Mouse (Mus musculus): Measurements from ENCODE around the gene Gm42669. TPM values are rescaled to one million over a fixed set of nuclear protein-coding genes. Genes with fewer than 3 reads are reported as not detected.

Gm42669 gene
- polyA plus RNA-seq, 1 experiment, result 0.04 TPM

GRCm38 (mm10) chr5:107597301-107598077, 90.1 kb downstream of the Gm42669 start, which contains the start of the genes Rpap2 and Glmn:
Gene Rpap2 (plus strand): TSS chr5:107597373.
Gene Glmn (minus strand): TSS chr5:107597888.
- no peaks in the 10 kb centered on the region for H3K27me3 ChIP-seq (ENCODE audit: control insufficient read depth, insufficient read depth, insufficient read length)
- TF ChIP-seq CEBPB (IDR thresholded peaks at IDR 0.05; ENCODE audit: low read depth), result no peak
- no peak for TF ChIP-seq MYOG (IDR thresholded peaks at IDR 0.05; ENCODE audit: control insufficient read depth, extremely low read depth, insufficient read length)
- TF ChIP-seq MAX (IDR thresholded peaks at IDR 0.05), result no peak
- TF ChIP-seq CTCF (IDR thresholded peaks at IDR 0.05; ENCODE audit: control insufficient read depth, insufficient read depth, insufficient read length), result no peak
- TF ChIP-seq MYOD1 (IDR thresholded peaks at IDR 0.05; ENCODE audit: control insufficient read depth, insufficient read length, low read depth), result no peak
- no peak for TF ChIP-seq FOSL1 (IDR thresholded peaks at IDR 0.05; ENCODE audit: insufficient read depth, low read length, poor library complexity, severe bottlenecking)
- TF ChIP-seq USF1 (IDR thresholded peaks at IDR 0.05; ENCODE audit: low read depth), result no peak
- no peaks in the 10 kb centered on the region for H3K79me3 ChIP-seq (ENCODE audit: low read depth)
- peak within 1 kb of the TSS; percentile 71 for H3ac ChIP-seq (ENCODE audit: control insufficient read depth, insufficient read length, low read depth)
- peaks cover 20% of the 10 kb centered on the region for H3K79me2 ChIP-seq (ENCODE audit: control insufficient read depth, insufficient read depth)
- peaks cover 12% of the 10 kb centered on the region for H3K36me3 ChIP-seq (ENCODE audit: control insufficient read depth, insufficient read depth)
- H3K4me3 ChIP-seq (ENCODE audit: insufficient read depth, poor library complexity, severe bottlenecking), result peak within 1 kb of the TSS; percentile 57

GRCm38 (mm10) chr5:107598380-107598779, 91.0 kb downstream of the Gm42669 start:
- TF ChIP-seq CTCF (IDR thresholded peaks at IDR 0.05; ENCODE audit: control insufficient read depth, insufficient read depth, insufficient read length) (no peak), CEBPB (IDR thresholded peaks at IDR 0.05; ENCODE audit: low read depth) (no peak), MAX (IDR thresholded peaks at IDR 0.05) (no peak), FOSL1 (IDR thresholded peaks at IDR 0.05; ENCODE audit: insufficient read depth, low read length, poor library complexity, severe bottlenecking) (no peak), USF1 (IDR thresholded peaks at IDR 0.05; ENCODE audit: low read depth) (no peak), MYOD1 (IDR thresholded peaks at IDR 0.05; ENCODE audit: control insufficient read depth, insufficient read length, low read depth) (no peak), MYOG (IDR thresholded peaks at IDR 0.05; ENCODE audit: control insufficient read depth, extremely low read depth, insufficient read length) (no peak)
- H3K79me3 ChIP-seq (ENCODE audit: low read depth), result no peaks in the 10 kb centered on the region
- peaks cover 20% of the 10 kb centered on the region for H3K79me2 ChIP-seq (ENCODE audit: control insufficient read depth, insufficient read depth)
- no peak overlapping the region for H3ac ChIP-seq (ENCODE audit: control insufficient read depth, insufficient read length, low read depth)
- no peaks in the 10 kb centered on the region for H3K27me3 ChIP-seq (ENCODE audit: control insufficient read depth, insufficient read depth, insufficient read length)
- peaks cover 21% of the 10 kb centered on the region for H3K36me3 ChIP-seq (ENCODE audit: control insufficient read depth, insufficient read depth)
- H3K4me3 ChIP-seq (ENCODE audit: insufficient read depth, poor library complexity, severe bottlenecking), result peak overlapping the region; percentile 57

- Histone ChIP-seq H3ac (ENCODE audit: control insufficient read depth, insufficient read length, low read depth) (no peak overlapping the region), H3K36me3 (ENCODE audit: control insufficient read depth, insufficient read depth) (peaks cover 19% of the 10 kb centered on the region), H3K79me2 (ENCODE audit: control insufficient read depth, insufficient read depth) (no peaks in the 10 kb centered on the region), H3K4me3 (ENCODE audit: insufficient read depth, poor library complexity, severe bottlenecking) (no peak overlapping the region), H3K27me3 (ENCODE audit: control insufficient read depth, insufficient read depth, insufficient read length) (no peaks in the 10 kb centered on the region), H3K79me3 (ENCODE audit: low read depth) (no peaks in the 10 kb centered on the region)
- no peak for TF ChIP-seq MAX (IDR thresholded peaks at IDR 0.05)
- TF ChIP-seq USF1 (IDR thresholded peaks at IDR 0.05; ENCODE audit: low read depth), result no peak
- TF ChIP-seq FOSL1 (IDR thresholded peaks at IDR 0.05; ENCODE audit: insufficient read depth, low read length, poor library complexity, severe bottlenecking), result no peak
- no peak for TF ChIP-seq CEBPB (IDR thresholded peaks at IDR 0.05; ENCODE audit: low read depth)
- peak; percentile 51 for TF ChIP-seq CTCF (IDR thresholded peaks at IDR 0.05; ENCODE audit: control insufficient read depth, insufficient read depth, insufficient read length)
- no peak for TF ChIP-seq MYOD1 (IDR thresholded peaks at IDR 0.05; ENCODE audit: control insufficient read depth, insufficient read length, low read depth)
Observed at GRCm38 (mm10) chr5:107611224-107611623, 103.8 kb downstream of the Gm42669 start.

GRCm38 (mm10) chr5:107617986-107618385, 110.6 kb downstream of the Gm42669 start:
- peaks cover 30% of the 10 kb centered on the region for H3K36me3 ChIP-seq (ENCODE audit: control insufficient read depth, insufficient read depth)
- TF ChIP-seq MYOD1 (IDR thresholded peaks at IDR 0.05; ENCODE audit: control insufficient read depth, insufficient read length, low read depth), result no peak
- TF ChIP-seq CTCF (IDR thresholded peaks at IDR 0.05; ENCODE audit: control insufficient read depth, insufficient read depth, insufficient read length), result no peak
- TF ChIP-seq MAX (IDR thresholded peaks at IDR 0.05), result no peak
- no peak for TF ChIP-seq FOSL1 (IDR thresholded peaks at IDR 0.05; ENCODE audit: insufficient read depth, low read length, poor library complexity, severe bottlenecking)
- no peak for TF ChIP-seq CEBPB (IDR thresholded peaks at IDR 0.05; ENCODE audit: low read depth)
- TF ChIP-seq MYOG (IDR thresholded peaks at IDR 0.05; ENCODE audit: control insufficient read depth, extremely low read depth, insufficient read length), result no peak
- no peak for TF ChIP-seq USF1 (IDR thresholded peaks at IDR 0.05; ENCODE audit: low read depth)
- no peaks in the 10 kb centered on the region for H3K27me3 ChIP-seq (ENCODE audit: control insufficient read depth, insufficient read depth, insufficient read length)
- no peaks in the 10 kb centered on the region for H3K79me3 ChIP-seq (ENCODE audit: low read depth)
- H3ac ChIP-seq (ENCODE audit: control insufficient read depth, insufficient read length, low read depth), result no peak overlapping the region
- no peaks in the 10 kb centered on the region for H3K79me2 ChIP-seq (ENCODE audit: control insufficient read depth, insufficient read depth)
- no peak overlapping the region for H3K4me3 ChIP-seq (ENCODE audit: insufficient read depth, poor library complexity, severe bottlenecking)

- peaks cover 22% of the 10 kb centered on the region for H3K36me3 ChIP-seq (ENCODE audit: control insufficient read depth, insufficient read depth)
- no peaks in the 10 kb centered on the region for H3K27me3 ChIP-seq (ENCODE audit: control insufficient read depth, insufficient read depth, insufficient read length)
- H3K4me3 ChIP-seq (ENCODE audit: insufficient read depth, poor library complexity, severe bottlenecking), result no peak overlapping the region
- H3K79me3 ChIP-seq (ENCODE audit: low read depth), result no peaks in the 10 kb centered on the region
- no peaks in the 10 kb centered on the region for H3K79me2 ChIP-seq (ENCODE audit: control insufficient read depth, insufficient read depth)
- TF ChIP-seq FOSL1 (IDR thresholded peaks at IDR 0.05; ENCODE audit: insufficient read depth, low read length, poor library complexity, severe bottlenecking) (no peak), USF1 (IDR thresholded peaks at IDR 0.05; ENCODE audit: low read depth) (no peak), CTCF (IDR thresholded peaks at IDR 0.05; ENCODE audit: control insufficient read depth, insufficient read depth, insufficient read length) (no peak), MYOD1 (IDR thresholded peaks at IDR 0.05; ENCODE audit: control insufficient read depth, insufficient read length, low read depth) (no peak), MAX (IDR thresholded peaks at IDR 0.05) (no peak), CEBPB (IDR thresholded peaks at IDR 0.05; ENCODE audit: low read depth) (no peak), MYOG (IDR thresholded peaks at IDR 0.05; ENCODE audit: control insufficient read depth, extremely low read depth, insufficient read length) (no peak)
- no peak overlapping the region for H3ac ChIP-seq (ENCODE audit: control insufficient read depth, insufficient read length, low read depth)
Observed at GRCm38 (mm10) chr5:107621327-107621726, 113.9 kb downstream of the Gm42669 start.

Other genes with a start within 250 kb of the Gm42669 start
- 0.20 TPM for gene Tgfbr3, start 218.0 kb upstream of the Gm42669 start, polyA plus RNA-seq (2012; fragmentation: generic; extraction: Trizol)
- 0.09 TPM for gene Brdt, start 176.5 kb upstream of the Gm42669 start, polyA plus RNA-seq (2012; fragmentation: generic; extraction: Trizol)
- not detected for gene Ephx4, start 104.9 kb upstream of the Gm42669 start, polyA plus RNA-seq (2012; fragmentation: generic; extraction: Trizol)
- not detected for gene Lpcat2b, start 76.1 kb upstream of the Gm42669 start, polyA plus RNA-seq (2012; fragmentation: generic; extraction: Trizol)
- 0.41 TPM for gene Btbd8, start 69.6 kb upstream of the Gm42669 start, polyA plus RNA-seq (2012; fragmentation: generic; extraction: Trizol)
- not detected for gene 1700028K03Rik, start 27.1 kb downstream of the Gm42669 start, polyA plus RNA-seq (2012; fragmentation: generic; extraction: Trizol)
- 7.2 TPM for gene Rpap2, start 89.8 kb downstream of the Gm42669 start, polyA plus RNA-seq (2012; fragmentation: generic; extraction: Trizol)
- gene Glmn, start 90.3 kb downstream of the Gm42669 start, polyA plus RNA-seq (2012; fragmentation: generic; extraction: Trizol), result 3.5 TPM
- 0.09 TPM for gene Gfi1, start 218.4 kb downstream of the Gm42669 start, polyA plus RNA-seq (2012; fragmentation: generic; extraction: Trizol)

All from C2C12 (cell line).